Mouse (Mus musculus) CH12.LX (cell line): ENCODE measurements around the gene Sowahc. TPM values are rescaled to one million over a fixed set of nuclear protein-coding genes. Genes with fewer than 3 reads are reported as not detected.

Experiments used
- DNase-seq: peaks from one replicate; pipeline ENCODE4 v3.0.0-alpha.2; 2013; ENCODE audit errors: extremely low read depth
- H3K27ac ChIP-seq: 2 replicates; pipeline ENCODE4 v1.5.1; 2012; ENCODE audit warnings: low read depth, mild to moderate bottlenecking, control low read depth, moderate library complexity; ENCODE audit not compliant: insufficient read depth
- H3K27me3 ChIP-seq: replicated peaks from 2 replicates; pipeline ENCODE3; 2012; ENCODE audit warnings: inconsistent platforms
- H3K36me3 ChIP-seq, 2 experiments: replicated peaks in 1 of 2; 2 replicates each; pipeline versions ENCODE3 to v1.6.1; 2012; ENCODE audit warnings: inconsistent platforms in 1 of 2, low read length in 1 of 2, mild to moderate bottlenecking in 1 of 2, mixed read lengths in 1 of 2, moderate library complexity in 1 of 2; ENCODE audit not compliant: control insufficient read depth in 1 of 2, insufficient read depth in 1 of 2
- H3K4me1 ChIP-seq, 2 experiments: 2 replicates each; pipeline ENCODE4 v1.6.1; 2012; ENCODE audit warnings: inconsistent platforms in 1 of 2, moderate library complexity in 1 of 2; ENCODE audit not compliant: insufficient read depth in 2 of 2, control insufficient read depth in 1 of 2
- H3K4me2 ChIP-seq: 2 replicates; pipeline ENCODE4 v1.6.1; 2012; ENCODE audit warnings: low read depth, mild to moderate bottlenecking, control low read depth; ENCODE audit not compliant: poor library complexity, insufficient read depth, severe bottlenecking
- H3K4me3 ChIP-seq, 3 experiments: fragments of 150-350 bp in 1 of 3; sonication (generic) in 1 of 3; replicated peaks in 1 of 3; 2 replicates each; pipeline versions ENCODE3 to v1.5.1; 2011 to 2012; ENCODE audit warnings: low read depth in 2 of 3, low read length in 2 of 3, mild to moderate bottlenecking in 2 of 3, moderate library complexity in 2 of 3, control low read depth in 1 of 3, improper control_type of control experiment in 1 of 3, inconsistent platforms in 1 of 3, mixed read lengths in 1 of 3; ENCODE audit not compliant: poor library complexity in 1 of 3
- H3K79me2 ChIP-seq: replicated peaks from 2 replicates; pipeline ENCODE4 v1.6.1; 2012; ENCODE audit warnings: mild to moderate bottlenecking, moderate library complexity; ENCODE audit not compliant: control insufficient read depth, poor library complexity, insufficient read depth, severe bottlenecking; ENCODE audit errors: extremely low read depth
- H3K9ac ChIP-seq: 2 replicates; pipeline ENCODE4 v1.6.1; 2012; ENCODE audit warnings: low read depth, mild to moderate bottlenecking, control low read depth, moderate library complexity; ENCODE audit not compliant: insufficient read depth
- H3K9me3 ChIP-seq: replicated peaks from 2 replicates; pipeline ENCODE3; 2012; ENCODE audit warnings: low read length, inconsistent platforms, mixed read lengths
- BHLHE40 ChIP-seq: IDR thresholded peaks from 2 replicates; pipeline ENCODE4 v1.6.1; 2011; ENCODE audit warnings: mild to moderate bottlenecking, low read depth, low read length, improper control_type of control experiment
- CHD1 ChIP-seq: IDR thresholded peaks from 2 replicates; pipeline ENCODE4 v1.6.1; 2012; ENCODE audit warnings: low read depth, low read length, improper control_type of control experiment, inconsistent platforms
- CTCF ChIP-seq, 2 experiments: IDR thresholded peaks in 1 of 2; conservative IDR thresholded peaks in 1 of 2; 2 replicates each; pipeline ENCODE4 v1.5.1; 2011 to 2012; ENCODE audit warnings: low read depth in 2 of 2, low read length in 2 of 2, improper control_type of control experiment in 1 of 2, inconsistent platforms in 1 of 2, mild to moderate bottlenecking in 1 of 2, moderate library complexity in 1 of 2
- E2F4 ChIP-seq: IDR thresholded peaks from 2 replicates; pipeline ENCODE4 v1.6.1; 2011; ENCODE audit warnings: low read depth, low read length, improper control_type of control experiment; ENCODE audit not compliant: insufficient replicate concordance
- ELF1 ChIP-seq: IDR thresholded peaks from 2 replicates; pipeline ENCODE4 v1.6.1; 2014; ENCODE audit warnings: low read depth, mild to moderate bottlenecking, inconsistent platforms, low read length, improper control_type of control experiment
- EP300 ChIP-seq: IDR thresholded peaks from 2 replicates; pipeline ENCODE4 v1.6.1; 2011; ENCODE audit warnings: low read length, improper control_type of control experiment
- ETS1 ChIP-seq: conservative IDR thresholded peaks from 2 replicates; pipeline ENCODE4 v1.6.1; 2012; ENCODE audit warnings: low read depth, mild to moderate bottlenecking, inconsistent platforms, low read length, improper control_type of control experiment, moderate library complexity
- GABPA ChIP-seq: IDR thresholded peaks from 2 replicates; pipeline ENCODE4 v1.6.1; 2012; ENCODE audit warnings: low read depth, low read length, improper control_type of control experiment, inconsistent platforms; ENCODE audit not compliant: insufficient replicate concordance
- IRF4 ChIP-seq: IDR thresholded peaks from 2 replicates; pipeline ENCODE4 v1.6.1; 2014; ENCODE audit warnings: low read depth, mild to moderate bottlenecking, inconsistent platforms, low read length, improper control_type of control experiment
- MAZ ChIP-seq: IDR thresholded peaks from 2 replicates; pipeline ENCODE4 v1.6.1; 2012; ENCODE audit warnings: low read depth, mild to moderate bottlenecking, inconsistent platforms, low read length, improper control_type of control experiment, moderate library complexity
- MXI1 ChIP-seq: IDR thresholded peaks from 2 replicates; pipeline ENCODE4 v1.6.1; 2011; ENCODE audit warnings: mild to moderate bottlenecking, low read depth, low read length, improper control_type of control experiment
- MYC ChIP-seq: IDR thresholded peaks from 2 replicates; pipeline ENCODE4 v1.6.1; 2011; ENCODE audit warnings: low read depth, mild to moderate bottlenecking, improper control_type of control experiment, low read length
- NELFE ChIP-seq: IDR thresholded peaks from 2 replicates; pipeline ENCODE4 v1.6.1; 2011; ENCODE audit warnings: low read depth, low read length, improper control_type of control experiment
- PAX5 ChIP-seq: IDR thresholded peaks from 2 replicates; pipeline ENCODE4 v1.6.1; 2012; ENCODE audit warnings: low read length, inconsistent platforms, mixed read lengths
- POLR2AphosphoS2 ChIP-seq: IDR thresholded peaks from 2 replicates; pipeline ENCODE4 v1.6.1; 2011; ENCODE audit warnings: low read depth, low read length, improper control_type of control experiment
- RAD21 ChIP-seq: IDR thresholded peaks from 2 replicates; pipeline ENCODE4 v1.6.1; 2011; ENCODE audit warnings: low read depth, mild to moderate bottlenecking, low read length, improper control_type of control experiment, moderate library complexity
- SIN3A ChIP-seq: IDR thresholded peaks from 2 replicates; pipeline ENCODE4 v1.6.1; 2012; ENCODE audit warnings: low read length, improper control_type of control experiment, inconsistent platforms
- TCF12 ChIP-seq: IDR thresholded peaks from 2 replicates; pipeline ENCODE4 v1.6.1; 2014; ENCODE audit warnings: low read depth, mild to moderate bottlenecking, inconsistent platforms, low read length, improper control_type of control experiment
- UBTF ChIP-seq: IDR thresholded peaks from 2 replicates; pipeline ENCODE4 v1.6.1; 2012; ENCODE audit warnings: low read depth, mild to moderate bottlenecking, inconsistent platforms, low read length, improper control_type of control experiment, moderate library complexity
- ZC3H11A ChIP-seq: IDR thresholded peaks from 2 replicates; pipeline ENCODE4 v1.6.1; 2012; ENCODE audit warnings: low read depth, mild to moderate bottlenecking, inconsistent platforms, low read length, improper control_type of control experiment
- ZKSCAN1 ChIP-seq: IDR thresholded peaks from 2 replicates; pipeline ENCODE4 v1.6.1; 2012; ENCODE audit warnings: low read depth, inconsistent platforms, low read length, improper control_type of control experiment, borderline replicate concordance
- ZNF384 ChIP-seq: IDR thresholded peaks from 2 replicates; pipeline ENCODE4 v1.6.1; 2012; ENCODE audit warnings: low read depth, low read length, improper control_type of control experiment, inconsistent platforms
- dilution Hi-C: fragments of 300-500 bp; cut with MboI; formaldehyde crosslinking; loops from 2 replicates; pipeline ENCODE4 v1.14.3; 2020; ENCODE audit warnings: low sequenced_read_pairs; ENCODE audit not compliant: extremely low pct_unique_long_range_greater_than_20kb, extremely low pct_ligation_motif_present
- in situ Hi-C: fragments of 300-500 bp; cut with MboI; formaldehyde crosslinking; loops from 3 replicates; pipeline ENCODE4 v1.14.3; 2019; ENCODE audit warnings: low sequenced_read_pairs, low pct_ligation_motif_present, low pct_unique_long_range_greater_than_20kb, mixed read lengths
- polyA plus RNA-seq: library from polyadenylated mRNA; unstranded; fragments of >175 nt; gene quantifications from 2 replicates; pipeline ENCODE4 v1.2.1, GENCODE M21; 2012; ENCODE audit warnings: low read depth; ENCODE audit not compliant: insufficient read length
- total RNA-seq, 2 experiments: library from RNA; depleted of rRNA; stranded (reverse); fragments of 300-350 nt in 1 of 2; fragments of >200 nt in 1 of 2; gene quantifications; 2 replicates each; pipeline ENCODE4 v1.2.3; 2012 to 2014

The Sowahc gene
- total and polyA plus RNA-seq, 3 experiments, result 19.9 to 50.0 (median 25.9) TPM

GRCm38 (mm10) chr10:59261603-59262002 lies 39.9 kb downstream of the Sowahc start:
- Histone ChIP-seq H3K27me3 (no peaks in the 10 kb centered on the region), H3K4me1 (peaks cover 11 to 42% of the 10 kb centered on the region in 2 experiments), H3K9ac (no peak overlapping the region), H3K9me3 (no peaks in the 10 kb centered on the region), H3K4me3 (no peak overlapping the region), H3K79me2 (no peaks in the 10 kb centered on the region), H3K36me3 (no peaks in the 10 kb centered on the region), H3K4me2 (no peak overlapping the region), H3K27ac (no peak overlapping the region)
- DNase-seq, result no peak
- dilution Hi-C loops (no loop called here), in situ Hi-C loops (no loop called here)
- TF ChIP-seq POLR2AphosphoS2, result no peak

- Histone ChIP-seq H3K27me3 (no peaks in the 10 kb centered on the region), H3K4me2 (no peak overlapping the region), H3K4me1 (peaks cover 6 to 38% of the 10 kb centered on the region in 2 experiments)
- no peak for DNase-seq
- no peak for TF ChIP-seq EP300
- TF ChIP-seq TCF12, result no peak
- TF ChIP-seq, all 38 proteins: peak for 0
- no peaks in the 10 kb centered on the region for H3K9me3 ChIP-seq
- H3K36me3 ChIP-seq, result no peaks in the 10 kb centered on the region
- no peak overlapping the region for H3K27ac ChIP-seq
- no peak overlapping the region for H3K9ac ChIP-seq
- no peak overlapping the region for H3K4me3 ChIP-seq
- dilution Hi-C loops, result no loop called here
- no peaks in the 10 kb centered on the region for H3K79me2 ChIP-seq
- in situ Hi-C loops, result no loop called here
These were observed 40.3 kb downstream of the Sowahc start for GRCm38 (mm10) chr10:59262021-59262420.

GRCm38 (mm10) chr10:59262979-59263378 lies 41.2 kb downstream of the Sowahc start:
- DNase-seq, result no peak

DNA sequence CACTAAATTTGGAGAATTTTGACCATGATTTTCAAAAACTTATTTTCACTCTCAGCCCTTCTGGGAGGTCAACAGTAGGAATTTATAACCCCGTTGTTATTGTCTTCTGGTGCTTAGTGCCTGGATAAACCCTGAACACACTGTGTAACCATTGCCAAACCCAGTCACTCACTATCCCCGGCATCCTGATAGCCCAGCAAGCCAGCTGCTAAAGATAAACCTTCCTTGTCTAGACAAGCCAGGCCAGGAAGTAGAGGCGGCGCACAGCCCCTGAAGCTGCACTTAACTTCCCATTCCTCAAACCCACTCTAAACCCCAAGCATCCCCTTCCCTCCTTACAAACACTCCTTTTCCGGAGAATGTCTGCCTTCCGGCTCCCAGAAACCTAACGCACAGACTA lies 43.3 kb downstream of the Sowahc start:
- H3K79me2 ChIP-seq, result no peaks in the 10 kb centered on the region
- H3K4me3 ChIP-seq, result no peak overlapping the region
- no peak for DNase-seq
- no peak overlapping the region for H3K9ac ChIP-seq
- dilution Hi-C loops, result no loop called here
- H3K27me3 ChIP-seq, result no peaks in the 10 kb centered on the region
- no peak overlapping the region for H3K4me2 ChIP-seq
- peaks cover 5 to 46% of the 10 kb centered on the region in 2 experiments for H3K4me1 ChIP-seq
- in situ Hi-C loops, result no loop called here
- no peaks in the 10 kb centered on the region for H3K9me3 ChIP-seq
- H3K27ac ChIP-seq, result no peak overlapping the region
- no peaks in the 10 kb centered on the region for H3K36me3 ChIP-seq
- no peak for TF ChIP-seq MYC
- TF ChIP-seq EP300, result no peak
- no peak for TF ChIP-seq CHD1
- TF ChIP-seq E2F4, result no peak
- no peak for TF ChIP-seq SIN3A
- no peak for TF ChIP-seq ZC3H11A
- no peak for TF ChIP-seq ZKSCAN1
- no peak for TF ChIP-seq RAD21
- TF ChIP-seq ETS1, result no peak
- TF ChIP-seq IRF4, result no peak
- TF ChIP-seq NELFE, result no peak
- no peak for TF ChIP-seq BHLHE40
- TF ChIP-seq MAZ, result no peak
- no peak for TF ChIP-seq POLR2AphosphoS2
- no peak for TF ChIP-seq MXI1
- TF ChIP-seq UBTF, result no peak
- no peak for TF ChIP-seq ZNF384

More at GRCm38 (mm10) chr10:59262979-59263378, 41.2 kb downstream of the Sowahc start:
- TF ChIP-seq ZC3H11A (no peak), CTCF (conservative IDR thresholded peaks at IDR 0.05 in 1 of 2, IDR thresholded peaks at IDR 0.05 in 1 of 2; ENCODE audit: low read depth in 2 of 2, low read length in 2 of 2) (no peak), PAX5 (no peak), ELF1 (no peak), GABPA (no peak)
- no peaks in the 10 kb centered on the region for H3K9me3 ChIP-seq
- dilution Hi-C loops, result no loop called here
- no peaks in the 10 kb centered on the region for H3K79me2 ChIP-seq
- no peak overlapping the region for H3K9ac ChIP-seq
- in situ Hi-C loops, result no loop called here
- peaks cover 5 to 40% of the 10 kb centered on the region in 2 experiments for H3K4me1 ChIP-seq
- no peak overlapping the region for H3K4me2 ChIP-seq
- no peaks in the 10 kb centered on the region for H3K27me3 ChIP-seq
- no peak overlapping the region for H3K4me3 ChIP-seq
- no peaks in the 10 kb centered on the region for H3K36me3 ChIP-seq
- no peak overlapping the region for H3K27ac ChIP-seq
